Mouse (Mus musculus): ENCODE measurements around the gene Six5. TPM values are rescaled to one million over a fixed set of nuclear protein-coding genes. Genes with fewer than 3 reads are reported as not detected.

Six5 gene
- polyA plus RNA-seq, 1 experiment from 2014 or later: 5.2 TPM

DNA sequence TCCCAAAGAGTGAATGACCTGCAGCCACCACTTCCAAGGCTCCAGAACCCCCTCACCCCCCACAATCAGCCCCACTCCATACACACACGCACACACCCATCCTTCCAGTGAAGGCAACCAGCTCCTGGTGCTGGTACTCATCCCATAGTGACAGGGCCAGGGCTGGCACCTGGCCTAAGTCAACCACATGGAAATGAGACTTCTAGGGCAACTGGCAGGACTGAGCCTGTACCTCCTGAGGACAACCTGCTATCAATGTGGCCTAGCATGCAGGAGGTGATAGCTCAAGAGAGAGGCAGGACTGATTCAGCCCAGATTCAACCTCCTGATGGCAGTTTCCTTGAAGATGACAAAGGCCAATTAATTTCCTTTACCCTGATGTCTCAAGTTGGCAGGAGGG, 5.9 kb downstream of the Six5 start:
- WGBS: 86% methylated on average over 1 of the region's 1 CpGs
- Histone ChIP-seq H3K27ac (no peak overlapping the region), H3K9ac (no peak overlapping the region), H3K4me3 (no peak overlapping the region), H3K36me3 (peaks cover 7% of the 10 kb centered on the region; the same call in 1 of the 2 replicates), H3K4me2 (replicated peaks) (no peak overlapping the region), H3K9me3 (no peaks in the 10 kb centered on the region), H3K27me3 (replicated peaks) (no peaks in the 10 kb centered on the region), H3K4me1 (peaks cover 22% of the 10 kb centered on the region)
- no peak for ATAC-seq (ENCODE audit: low FRiP score, low read depth)

DNA sequence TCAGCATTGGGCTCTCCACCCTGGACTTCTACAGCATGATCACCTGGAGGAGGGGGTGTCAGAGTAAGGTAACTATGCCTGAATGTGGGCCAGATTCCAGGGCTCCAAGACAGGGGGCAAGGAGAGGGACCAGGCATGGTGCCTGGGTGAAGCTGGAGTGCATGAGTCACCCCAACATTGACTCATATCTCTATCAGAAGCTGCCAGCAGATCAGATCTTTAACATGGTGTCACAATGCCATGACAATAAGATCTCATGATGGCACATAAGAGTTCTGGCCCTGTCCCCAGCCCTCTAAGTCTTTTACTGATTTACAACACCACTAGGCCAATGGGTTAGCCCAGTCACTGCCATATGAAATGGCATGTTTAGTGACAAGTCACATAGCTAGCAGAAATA, 9.3 kb downstream of the Six5 start:
- ATAC-seq (ENCODE audit: low FRiP score, low read depth): no peak
- Histone ChIP-seq H3K9ac (no peak overlapping the region), H3K4me1 (no peaks in the 10 kb centered on the region), H3K27me3 (replicated peaks) (no peaks in the 10 kb centered on the region), H3K36me3 (no peaks in the 10 kb centered on the region), H3K27ac (no peak overlapping the region), H3K4me2 (replicated peaks) (no peak overlapping the region), H3K4me3 (no peak overlapping the region), H3K9me3 (no peaks in the 10 kb centered on the region)

DNA sequence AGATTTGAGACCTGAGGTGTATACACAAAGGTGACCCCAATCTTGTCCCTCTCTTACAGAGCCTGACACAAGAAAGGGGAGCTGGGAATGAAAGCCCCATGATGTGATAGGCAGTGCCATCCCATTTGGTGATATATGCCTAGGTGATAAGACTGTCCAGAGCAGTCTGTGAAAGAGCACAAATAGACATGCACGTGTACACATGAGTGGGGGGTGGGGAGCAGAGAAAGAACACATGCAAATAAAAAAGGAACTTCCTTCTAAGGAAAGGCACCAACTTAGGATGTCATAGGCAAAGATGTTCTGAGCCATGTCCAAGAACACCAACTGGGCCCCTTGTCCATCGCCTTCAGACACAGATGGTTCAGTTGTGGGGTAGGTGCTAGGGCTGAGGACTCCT, 10.1 kb downstream of the Six5 start:
- no peaks in the 10 kb centered on the region for H3K4me1 ChIP-seq
- ATAC-seq (ENCODE audit: low FRiP score, low read depth): no peak
- H3K36me3 ChIP-seq: no peaks in the 10 kb centered on the region
- no peaks in the 10 kb centered on the region for H3K9me3 ChIP-seq
- no peak overlapping the region for H3K4me2 ChIP-seq (replicated peaks)
- no peak overlapping the region for H3K4me3 ChIP-seq
- no peak overlapping the region for H3K27ac ChIP-seq
- H3K27me3 ChIP-seq (replicated peaks): no peaks in the 10 kb centered on the region
- 83% methylated on average over 2 of the region's 2 CpGs for WGBS
- no peak overlapping the region for H3K9ac ChIP-seq

DNA sequence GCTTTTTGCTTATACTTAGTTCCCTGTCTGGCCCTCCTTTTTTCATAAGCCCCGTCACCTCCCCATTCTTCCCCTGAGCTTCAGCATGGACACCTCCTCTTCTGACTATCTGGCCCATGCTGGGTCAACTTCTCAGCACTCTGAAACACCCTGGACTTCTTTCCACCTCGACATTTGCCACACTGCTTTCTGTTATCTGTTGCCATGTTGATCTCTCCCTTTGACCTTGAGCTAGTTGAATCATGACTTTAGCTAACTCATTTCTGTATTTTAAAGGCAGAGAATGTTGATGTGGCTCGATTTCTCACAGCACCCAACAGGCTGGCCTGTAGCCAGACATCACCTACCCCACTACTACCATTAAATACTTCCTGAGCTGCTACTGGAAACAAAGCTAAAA, 13.0 kb downstream of the Six5 start:
- no peak overlapping the region for H3K9ac ChIP-seq
- H3K36me3 ChIP-seq: no peaks in the 10 kb centered on the region
- H3K9me3 ChIP-seq: no peaks in the 10 kb centered on the region
- no peak overlapping the region for H3K27ac ChIP-seq
- 70% methylated on average over 3 of the region's 3 CpGs for WGBS
- no peaks in the 10 kb centered on the region for H3K4me1 ChIP-seq
- ATAC-seq (ENCODE audit: low FRiP score, low read depth): no peak
- H3K4me2 ChIP-seq (replicated peaks): no peak overlapping the region
- no peaks in the 10 kb centered on the region for H3K27me3 ChIP-seq (replicated peaks)
- no peak overlapping the region for H3K4me3 ChIP-seq

DNA sequence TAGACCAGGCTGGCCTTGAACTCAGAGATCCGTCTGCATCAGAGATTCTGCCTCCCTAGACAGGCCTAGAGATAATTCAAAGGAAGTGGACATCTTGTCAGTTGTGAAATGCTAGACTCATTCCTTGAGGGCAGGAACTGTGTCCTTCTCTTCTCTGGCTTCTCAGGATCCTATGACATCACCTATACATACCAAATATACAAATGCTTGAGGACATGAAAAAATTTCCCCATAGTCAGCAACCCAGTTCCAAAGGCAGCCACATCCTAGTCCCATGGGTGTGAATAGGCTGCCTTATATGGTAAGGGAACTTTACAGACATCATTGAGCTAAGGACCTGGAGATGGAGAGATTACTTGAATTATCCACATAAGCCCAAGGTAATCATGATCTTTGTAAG, 15.2 kb downstream of the Six5 start:
- 88% methylated on average over 1 of the region's 1 CpGs for WGBS

DNA sequence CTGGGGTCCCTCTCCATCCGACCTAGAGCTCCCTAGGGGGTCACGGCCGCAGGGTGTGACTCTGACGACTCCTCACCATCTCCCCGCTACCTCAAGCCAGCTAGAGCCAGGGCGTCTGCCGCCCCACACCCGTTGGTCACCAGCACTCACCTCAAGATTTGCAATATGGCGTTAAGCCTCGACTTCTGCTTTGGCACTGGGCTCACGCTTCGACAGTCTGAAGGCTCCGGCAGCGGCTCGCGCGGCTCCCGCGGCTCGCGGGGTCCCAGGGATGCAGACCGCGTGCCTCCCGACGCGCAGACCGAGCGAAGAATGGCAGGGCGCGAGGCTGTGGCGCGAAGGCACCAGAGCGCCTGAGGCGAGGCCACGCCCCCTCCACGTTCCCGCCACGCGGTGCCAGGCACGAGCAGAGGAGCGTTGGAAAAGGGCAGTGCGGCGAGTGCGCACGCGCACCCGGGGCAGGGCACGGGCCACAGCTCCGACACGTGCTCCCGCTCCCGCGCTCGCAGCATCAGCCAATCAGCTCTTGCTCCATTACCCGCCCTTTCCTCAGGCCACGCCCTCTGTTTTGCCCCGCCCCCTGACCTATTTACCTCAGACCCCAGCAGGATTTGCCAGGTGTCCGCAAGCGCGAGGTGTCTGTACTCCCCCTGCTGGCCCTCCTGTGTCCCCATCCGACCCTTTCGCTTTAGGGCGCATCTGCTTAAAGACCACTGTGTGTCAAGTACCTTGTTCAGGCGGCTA, 23.8 kb downstream of the Six5 start, which contains the start of gene Gm4969:
TSS of gene Gm4969 (minus strand) at position 341 of the 744 bp plus-strand sequence.
- 22% methylated on average over 64 of the region's 64 CpGs for WGBS
- Histone ChIP-seq H3K4me1 (peaks cover 18% of the 10 kb centered on the region), H3K9me3 (peaks cover 4% of the 10 kb centered on the region; the same call in 1 of the 2 replicates), H3K4me3 (peak within 1 kb of the TSS; percentile 26; the same call in 1 of the 2 replicates), H3K27ac (no peak within 1 kb of the TSS), H3K4me2 (replicated peaks) (peak within 1 kb of the TSS; percentile 51), H3K36me3 (no peaks in the 10 kb centered on the region), H3K27me3 (replicated peaks) (0 out of 2 replicates have a peak, but pooled peaks cover 5% of the 10 kb centered on the region), H3K9ac (no peak within 1 kb of the TSS)
- peak; percentile 26; the same call in 1 of the 2 replicates for ATAC-seq (ENCODE audit: low FRiP score, low read depth)

More for the DNA sequence above, 15.2 kb downstream of the Six5 start:
- H3K4me2 ChIP-seq (replicated peaks): no peak overlapping the region
- no peak for ATAC-seq (ENCODE audit: low FRiP score, low read depth)
- H3K9me3 ChIP-seq: no peaks in the 10 kb centered on the region
- H3K27ac ChIP-seq: no peak overlapping the region
- H3K9ac ChIP-seq: no peak overlapping the region
- H3K36me3 ChIP-seq: no peaks in the 10 kb centered on the region
- no peaks in the 10 kb centered on the region for H3K27me3 ChIP-seq (replicated peaks)
- no peaks in the 10 kb centered on the region for H3K4me1 ChIP-seq
- H3K4me3 ChIP-seq: no peak overlapping the region

DNA sequence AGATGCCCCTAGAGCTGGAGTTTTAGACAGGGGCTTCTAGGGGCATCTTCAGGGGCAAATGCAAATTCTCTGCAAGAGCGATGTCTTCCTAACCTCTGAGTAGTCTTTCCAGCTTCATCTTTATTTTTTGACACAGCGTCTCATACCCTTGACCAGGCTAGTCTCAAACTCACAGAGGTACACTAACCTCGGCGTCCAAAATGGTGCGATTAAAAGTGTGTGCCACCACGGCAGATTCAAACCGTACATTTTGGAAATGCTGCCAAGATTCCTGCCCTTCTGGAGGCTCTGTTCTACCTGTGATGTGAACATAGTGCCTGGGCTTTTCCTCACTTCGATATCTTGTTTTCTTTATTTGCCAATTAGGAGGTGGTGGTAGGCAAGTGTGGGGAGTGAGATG, 24.7 kb downstream of the Six5 start:
- H3K36me3 ChIP-seq: no peaks in the 10 kb centered on the region
- H3K4me3 ChIP-seq: no peak overlapping the region
- H3K27ac ChIP-seq: no peak overlapping the region
- no peak overlapping the region for H3K9ac ChIP-seq
- peaks cover 4% of the 10 kb centered on the region; the same call in 1 of the 2 replicates for H3K9me3 ChIP-seq
- H3K4me2 ChIP-seq (replicated peaks): 0 out of 2 replicates have a peak overlapping the region, but pooled peaks have one; percentile 7
- ATAC-seq (ENCODE audit: low FRiP score, low read depth): peak; percentile 20
- peaks cover 18% of the 10 kb centered on the region for H3K4me1 ChIP-seq
- WGBS: 97% methylated on average over 8 of the region's 8 CpGs
- H3K27me3 ChIP-seq (replicated peaks): 0 out of 2 replicates have a peak, but pooled peaks cover 5% of the 10 kb centered on the region

DNA sequence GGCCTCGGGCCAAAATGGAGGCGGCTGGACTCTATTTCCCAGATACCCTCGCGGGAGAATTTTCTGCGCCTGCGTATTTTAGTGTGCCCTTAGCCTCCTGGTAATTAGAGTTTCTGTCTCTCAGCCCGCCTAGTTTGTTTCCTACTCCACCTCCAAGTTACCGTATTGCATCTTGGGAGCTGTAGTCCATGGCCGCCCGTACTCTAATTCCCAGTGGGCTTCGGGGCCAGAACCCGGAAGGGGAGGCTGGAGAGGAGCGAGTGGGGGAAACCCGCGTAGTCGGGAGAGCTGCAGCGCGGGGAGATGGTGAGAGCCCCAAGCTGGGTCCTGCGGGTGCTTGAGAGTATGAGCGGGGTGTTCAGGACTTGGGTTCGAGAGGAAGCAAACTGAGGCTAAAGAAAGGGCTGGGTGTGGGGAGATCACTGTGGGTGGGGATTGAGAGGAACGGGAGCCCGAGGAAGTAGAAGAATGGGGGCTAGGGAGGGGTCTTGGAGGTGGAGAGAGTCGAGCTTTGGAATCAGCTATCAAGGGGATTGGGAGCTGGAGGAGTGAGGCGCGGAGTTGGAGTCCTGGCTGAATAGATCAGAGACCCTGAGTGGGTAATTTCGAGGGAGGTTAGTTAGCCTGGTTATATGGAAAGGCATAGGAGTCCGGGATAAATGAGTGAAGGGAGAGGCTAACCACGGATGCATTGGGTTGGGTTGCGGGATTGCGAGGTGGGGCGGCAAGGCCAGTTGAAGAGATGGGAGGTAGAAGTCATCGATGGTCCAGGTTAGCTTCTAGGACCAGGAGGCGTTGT, 25.4 kb downstream of the Six5 start, which contains the start of gene Fbxo46:
TSS of gene Fbxo46 (plus strand) at position 229 of the 799 bp plus-strand sequence.
- Histone ChIP-seq H3K36me3 (no peaks in the 10 kb centered on the region; the same call in 1 of the 2 replicates), H3K4me3 (peak within 1 kb of the TSS; percentile 62), H3K9ac (peak within 1 kb of the TSS; percentile 70), H3K27me3 (replicated peaks) (0 out of 2 replicates have a peak, but pooled peaks cover 5% of the 10 kb centered on the region), H3K4me1 (peaks cover 18% of the 10 kb centered on the region), H3K27ac (no peak within 1 kb of the TSS), H3K4me2 (replicated peaks) (peak within 1 kb of the TSS; percentile 84), H3K9me3 (peaks cover 4% of the 10 kb centered on the region; the same call in 1 of the 2 replicates)
- WGBS: 3% methylated on average over 34 of the region's 34 CpGs
- peak; percentile 95 for ATAC-seq (ENCODE audit: low FRiP score, low read depth)

DNA sequence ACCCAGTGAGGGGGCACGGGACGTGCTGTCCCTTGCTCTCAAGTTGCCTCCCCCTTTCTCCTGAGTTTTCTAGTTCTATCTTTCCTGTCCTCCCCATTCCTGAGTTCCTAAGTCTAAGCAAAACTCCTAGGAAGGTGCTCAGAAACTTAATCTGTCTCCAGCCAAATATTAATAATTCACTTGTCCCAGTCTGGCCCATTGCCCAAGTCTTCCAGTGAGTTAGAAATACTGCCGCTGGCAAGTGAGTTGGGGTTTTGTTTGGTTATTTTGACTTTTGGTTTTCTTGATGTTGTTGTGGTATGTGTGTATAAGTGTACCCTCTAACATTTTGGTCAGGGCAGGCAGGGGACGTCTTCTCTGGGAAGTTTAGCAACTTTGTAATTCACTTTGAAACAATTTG, 27.3 kb downstream of the Six5 start:
- peaks cover 4% of the 10 kb centered on the region; the same call in 1 of the 2 replicates for H3K9me3 ChIP-seq
- no peak overlapping the region for H3K4me2 ChIP-seq (replicated peaks)
- H3K27me3 ChIP-seq (replicated peaks): 0 out of 2 replicates have a peak, but pooled peaks cover 5% of the 10 kb centered on the region
- no peaks in the 10 kb centered on the region; the same call in 1 of the 2 replicates for H3K36me3 ChIP-seq
- H3K27ac ChIP-seq: no peak overlapping the region
- no peak overlapping the region for H3K4me3 ChIP-seq
- no peak overlapping the region for H3K9ac ChIP-seq
- no peak for ATAC-seq (ENCODE audit: low FRiP score, low read depth)
- peaks cover 18% of the 10 kb centered on the region for H3K4me1 ChIP-seq
- 93% methylated on average over 4 of the region's 4 CpGs for WGBS

DNA sequence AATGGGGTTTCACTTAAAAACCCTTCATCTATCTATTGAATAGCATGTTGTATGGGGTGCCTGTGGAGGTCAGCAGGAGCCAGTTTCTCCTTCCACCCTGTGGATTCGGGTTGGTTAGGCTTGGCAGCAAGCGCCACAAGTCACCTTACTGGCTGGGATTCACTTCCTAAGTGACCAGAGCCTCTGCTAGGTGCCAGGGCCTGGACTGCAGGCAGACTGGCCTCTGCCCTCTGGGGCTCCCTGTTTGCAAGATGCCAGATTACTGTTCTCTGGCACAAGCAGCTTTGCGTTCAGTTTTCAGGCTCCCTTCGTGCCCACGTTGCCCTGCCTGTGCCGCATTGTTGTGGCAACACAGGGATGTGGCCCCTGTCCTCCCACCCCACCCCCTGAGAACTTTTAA, 30.3 kb downstream of the Six5 start:
- 91% methylated on average over 6 of the region's 6 CpGs for WGBS
- Histone ChIP-seq H3K27me3 (replicated peaks) (no peaks in the 10 kb centered on the region), H3K9me3 (no peaks in the 10 kb centered on the region), H3K36me3 (peaks cover under 1% of the 10 kb centered on the region; the same call in 1 of the 2 replicates), H3K4me3 (no peak overlapping the region), H3K4me2 (replicated peaks) (no peak overlapping the region), H3K4me1 (peaks cover 12% of the 10 kb centered on the region), H3K9ac (0 out of 2 replicates have a peak overlapping the region, but pooled peaks have one; percentile 8), H3K27ac (no peak overlapping the region)
- no peak for ATAC-seq (ENCODE audit: low FRiP score, low read depth)

DNA sequence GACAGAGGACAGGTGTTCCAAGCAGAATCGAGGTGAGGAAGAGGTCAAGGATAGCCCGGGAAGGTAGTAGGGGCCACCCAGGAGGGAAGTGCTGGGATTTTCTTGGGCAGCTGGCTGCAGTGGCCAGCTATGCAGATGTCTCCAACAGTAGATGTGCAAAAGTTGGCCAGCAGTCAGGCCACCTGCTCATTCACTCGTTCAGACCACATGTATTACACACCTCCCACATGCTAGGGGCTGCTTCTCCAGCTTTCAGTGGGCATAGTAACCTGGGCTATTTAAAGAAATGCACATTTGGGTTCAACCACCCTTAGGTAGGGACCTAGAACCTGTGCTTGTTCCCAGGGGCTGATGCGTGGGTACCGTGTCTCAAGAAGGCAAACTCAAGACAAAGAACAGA, 33.4 kb downstream of the Six5 start:
- Histone ChIP-seq H3K9me3 (no peaks in the 10 kb centered on the region), H3K36me3 (peaks cover 3% of the 10 kb centered on the region; the same call in 1 of the 2 replicates), H3K4me2 (replicated peaks) (no peak overlapping the region), H3K9ac (no peak overlapping the region), H3K4me1 (peaks cover 14% of the 10 kb centered on the region), H3K4me3 (no peak overlapping the region), H3K27me3 (replicated peaks) (no peaks in the 10 kb centered on the region), H3K27ac (no peak overlapping the region)
- 93% methylated on average over 5 of the region's 5 CpGs for WGBS
- ATAC-seq (ENCODE audit: low FRiP score, low read depth): no peak

DNA sequence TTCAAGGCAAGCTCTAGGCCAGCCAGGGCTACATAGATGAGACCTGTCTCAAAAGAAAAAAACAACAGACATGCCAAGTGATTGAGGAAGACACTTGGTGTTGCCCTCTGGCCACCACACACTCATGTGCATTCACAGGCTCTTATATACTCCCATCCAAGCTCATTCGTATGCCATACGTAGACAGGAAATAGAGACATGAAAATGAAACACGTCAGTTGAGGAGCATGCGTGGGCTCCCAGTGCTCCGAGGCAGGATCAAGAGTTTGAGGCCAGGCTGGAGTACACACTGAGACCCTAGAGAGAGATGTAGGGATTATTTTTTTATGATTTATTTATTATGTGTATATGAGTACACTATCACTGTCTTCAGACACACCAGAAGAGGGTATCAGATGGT, 35.0 kb downstream of the Six5 start:
- no peak overlapping the region for H3K27ac ChIP-seq
- ATAC-seq (ENCODE audit: low FRiP score, low read depth): no peak
- WGBS: 93% methylated on average over 5 of the region's 5 CpGs
- H3K4me3 ChIP-seq: no peak overlapping the region
- H3K36me3 ChIP-seq: peaks cover 4% of the 10 kb centered on the region; the same call in 1 of the 2 replicates
- H3K4me1 ChIP-seq: peaks cover 14% of the 10 kb centered on the region
- H3K4me2 ChIP-seq (replicated peaks): no peak overlapping the region
- no peaks in the 10 kb centered on the region for H3K27me3 ChIP-seq (replicated peaks)
- no peak overlapping the region for H3K9ac ChIP-seq
- H3K9me3 ChIP-seq: no peaks in the 10 kb centered on the region
